Mouse (Mus musculus) ES-E14 (cell line): ENCODE data around the gene Tasp1.

Source experiments
- CHD2 ChIP-seq: IDR thresholded peaks from 2 replicates; pipeline ENCODE4 v1.6.1; 2014; ENCODE audit warnings: mild to moderate bottlenecking, low read depth, low read length, inconsistent platforms
- HCFC1 ChIP-seq: IDR thresholded peaks from 2 replicates; pipeline ENCODE4 v1.6.1; 2012; ENCODE audit warnings: low read length, inconsistent platforms, borderline replicate concordance; ENCODE audit not compliant: insufficient read depth
- ZC3H11A ChIP-seq: IDR thresholded peaks from 2 replicates; pipeline ENCODE4 v1.6.1; 2012; ENCODE audit warnings: low read depth, mild to moderate bottlenecking, inconsistent platforms, low read length, borderline replicate concordance
- ZNF384 ChIP-seq: IDR thresholded peaks from 2 replicates; pipeline ENCODE4 v1.6.1; 2012; ENCODE audit warnings: low read depth, low read length, inconsistent platforms

DNA sequence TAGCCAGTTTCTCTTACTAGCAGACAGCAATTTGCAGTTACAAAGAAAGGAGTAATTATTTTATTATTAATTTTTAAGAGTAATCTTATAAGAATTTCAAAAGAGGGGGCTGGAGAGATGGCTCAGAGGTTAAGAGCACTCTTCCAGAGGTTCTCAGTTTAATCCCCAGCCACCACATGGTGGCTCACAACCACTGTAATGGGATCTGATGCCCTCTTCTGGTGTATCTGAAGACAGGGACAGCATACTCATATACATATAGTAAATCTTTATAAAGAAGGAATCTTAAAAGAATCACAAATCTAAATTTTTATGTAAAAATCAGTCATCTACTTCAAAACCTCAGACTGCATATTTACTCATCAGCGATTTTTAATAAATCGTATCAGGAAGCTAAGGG lies 68.4 kb downstream of the Tasp1 start:
- TF ChIP-seq ZNF384 (no peak), HCFC1 (no peak), CHD2 (no peak), ZC3H11A (no peak)
